Mouse (Mus musculus): ENCODE data around the gene Ryr2. TPM values are rescaled to one million over a fixed set of nuclear protein-coding genes. Genes with fewer than 3 reads are reported as not detected.
"Not testable (repeated sequence)": the region's sequence is repeated elsewhere in the genome, so short reads cannot be mapped to it uniquely, and the experiment has no call there.

The Ryr2 gene
- polyA plus RNA-seq, 1 experiment from 2014 or later = 8.4 TPM

GRCm38 (mm10) chr13:11945740-11946139 lies 161.0 kb downstream of the Ryr2 start:
- Histone ChIP-seq H3K27me3 (ENCODE audit: control insufficient read depth, insufficient read depth, low read length) (no peaks in the 10 kb centered on the region), H3K9me3 (ENCODE audit: control insufficient read depth, low read length) (no peaks in the 10 kb centered on the region), H3K4me1 (replicated peaks; ENCODE audit: control insufficient read depth, insufficient read depth, low read length) (no peaks in the 10 kb centered on the region), H3K4me2 (replicated peaks) (no peak overlapping the region), H3K27ac (no peak overlapping the region), H3K36me3 (replicated peaks; ENCODE audit: control insufficient read depth, insufficient read depth) (no peaks in the 10 kb centered on the region), H3K4me3 (replicated peaks; ENCODE audit: low read length) (no peak overlapping the region), H3K9ac (no peak overlapping the region)
- WGBS = 95% methylated on average over 2 of the region's 2 CpGs
- DNase-seq (ENCODE audit: low spot score) (no peak), ATAC-seq (ENCODE audit: low FRiP score) (no peak)

- H3K9ac ChIP-seq = no peak overlapping the region
- no peaks in the 10 kb centered on the region for H3K27me3 ChIP-seq (ENCODE audit: control insufficient read depth, insufficient read depth, low read length)
- no peaks in the 10 kb centered on the region for H3K9me3 ChIP-seq (ENCODE audit: control insufficient read depth, low read length)
- H3K36me3 ChIP-seq (replicated peaks; ENCODE audit: control insufficient read depth, insufficient read depth) = no peaks in the 10 kb centered on the region
- H3K4me2 ChIP-seq (replicated peaks) = no peak overlapping the region
- no peak overlapping the region for H3K27ac ChIP-seq
- DNase-seq (ENCODE audit: low spot score) = no peak
- no peaks in the 10 kb centered on the region for H3K4me1 ChIP-seq (replicated peaks; ENCODE audit: control insufficient read depth, insufficient read depth, low read length)
- ATAC-seq (ENCODE audit: low FRiP score) = no peak
- no peak overlapping the region for H3K4me3 ChIP-seq (replicated peaks; ENCODE audit: low read length)
- whole genome bisulfite sequencing = 91% methylated on average over 4 of the region's 4 CpGs
Measured at GRCm38 (mm10) chr13:11941724-11942123, 165.0 kb downstream of the Ryr2 start.

DNA sequence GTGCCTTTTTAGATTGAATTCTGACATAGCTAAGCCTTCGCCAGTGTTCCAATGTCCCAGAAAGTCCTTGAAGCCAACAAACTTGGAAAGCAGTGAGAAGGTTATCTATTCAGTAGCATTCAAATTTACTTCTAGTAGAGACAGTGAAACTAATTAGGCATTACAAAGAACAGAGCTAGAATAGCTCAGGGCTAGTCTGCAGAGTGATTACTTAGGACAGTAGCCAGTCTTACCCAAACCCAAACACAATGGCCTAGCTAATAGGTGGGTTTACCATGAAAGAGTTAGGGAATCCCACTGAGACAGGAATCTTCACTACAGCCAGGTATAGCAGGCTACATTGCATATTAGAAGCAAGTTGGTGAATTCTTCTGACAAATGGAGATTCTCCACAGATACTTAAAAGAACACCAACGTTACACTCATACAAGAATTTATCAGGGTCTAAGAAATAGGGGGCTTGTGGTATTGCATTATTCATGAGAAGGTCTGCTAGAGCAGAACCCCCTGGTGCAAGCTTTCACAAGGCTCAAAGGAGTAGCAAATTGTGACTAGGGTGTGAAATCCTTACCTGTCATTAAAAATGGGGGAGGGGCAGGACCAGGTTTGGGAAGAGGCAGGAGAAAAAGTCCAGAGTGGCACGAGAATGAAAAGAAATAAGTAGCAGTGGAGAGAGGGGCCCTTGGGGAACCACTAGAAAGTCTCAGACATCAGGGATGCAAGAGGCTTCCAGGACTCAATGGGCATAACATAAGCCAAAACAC lies 172.3 kb downstream of the Ryr2 start:
- H3K4me2 ChIP-seq (replicated peaks); H3K4me1 ChIP-seq (replicated peaks; ENCODE audit: control insufficient read depth, insufficient read depth, low read length); H3K27me3 ChIP-seq (ENCODE audit: control insufficient read depth, insufficient read depth, low read length); H3K27ac ChIP-seq; DNase-seq (ENCODE audit: low spot score); H3K9ac ChIP-seq; H3K9me3 ChIP-seq (ENCODE audit: control insufficient read depth, low read length); H3K4me3 ChIP-seq (replicated peaks; ENCODE audit: low read length); ATAC-seq (ENCODE audit: low FRiP score); H3K36me3 ChIP-seq (replicated peaks; ENCODE audit: control insufficient read depth, insufficient read depth): not testable (repeated sequence)
- 52% methylated on average over 3 of the region's 3 CpGs for WGBS

GRCm38 (mm10) chr13:11933334-11933733 lies 173.4 kb downstream of the Ryr2 start:
- no peak for ATAC-seq (ENCODE audit: low FRiP score)
- Histone ChIP-seq H3K27ac (no peak overlapping the region), H3K27me3 (ENCODE audit: control insufficient read depth, insufficient read depth, low read length) (no peaks in the 10 kb centered on the region), H3K36me3 (replicated peaks; ENCODE audit: control insufficient read depth, insufficient read depth) (no peaks in the 10 kb centered on the region), H3K9me3 (ENCODE audit: control insufficient read depth, low read length) (no peaks in the 10 kb centered on the region), H3K4me3 (replicated peaks; ENCODE audit: low read length) (no peak overlapping the region), H3K9ac (no peak overlapping the region), H3K4me2 (replicated peaks) (no peak overlapping the region), H3K4me1 (replicated peaks; ENCODE audit: control insufficient read depth, insufficient read depth, low read length) (no peaks in the 10 kb centered on the region)
- no peak for DNase-seq (ENCODE audit: low spot score)

GRCm38 (mm10) chr13:11928709-11929108 lies 178.0 kb downstream of the Ryr2 start:
- Histone ChIP-seq H3K27ac (no peak overlapping the region), H3K36me3 (replicated peaks; ENCODE audit: control insufficient read depth, insufficient read depth) (no peaks in the 10 kb centered on the region), H3K27me3 (ENCODE audit: control insufficient read depth, insufficient read depth, low read length) (no peaks in the 10 kb centered on the region), H3K4me2 (replicated peaks) (no peak overlapping the region), H3K9ac (no peak overlapping the region), H3K4me3 (replicated peaks; ENCODE audit: low read length) (no peak overlapping the region), H3K4me1 (replicated peaks; ENCODE audit: control insufficient read depth, insufficient read depth, low read length) (no peaks in the 10 kb centered on the region), H3K9me3 (ENCODE audit: control insufficient read depth, low read length) (no peaks in the 10 kb centered on the region)
- ATAC-seq (ENCODE audit: low FRiP score) = no peak
- 91% methylated on average over 3 of the region's 3 CpGs for WGBS
- no peak for DNase-seq (ENCODE audit: low spot score)

DNA sequence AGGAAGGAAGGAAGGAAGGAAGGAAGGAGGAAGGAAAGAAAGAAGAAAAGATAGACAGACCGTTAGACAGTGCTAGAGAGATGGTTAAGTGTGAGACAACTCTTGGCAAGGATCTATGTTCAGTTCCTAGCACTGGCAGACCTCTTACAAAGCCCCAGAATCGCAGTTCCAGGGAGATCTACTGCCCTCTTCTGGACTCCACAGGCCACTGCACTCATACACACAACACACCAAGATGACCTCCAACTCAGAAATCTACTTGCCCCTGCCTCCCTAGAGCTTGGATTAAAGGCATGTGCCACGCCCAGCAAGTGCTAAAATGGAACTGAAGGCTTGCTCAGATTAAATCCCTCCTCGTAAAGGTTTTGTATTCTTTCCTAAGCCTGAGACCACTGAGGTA lies 179.0 kb downstream of the Ryr2 start:
- H3K4me2 ChIP-seq (replicated peaks) = no peak overlapping the region
- no peaks in the 10 kb centered on the region for H3K27me3 ChIP-seq (ENCODE audit: control insufficient read depth, insufficient read depth, low read length)
- 88% methylated on average over 4 of the region's 4 CpGs for WGBS

GRCm38 (mm10) chr13:11926720-11927500 lies 179.8 kb downstream of the Ryr2 start:
- ATAC-seq (ENCODE audit: low FRiP score) (no peak), DNase-seq (ENCODE audit: low spot score) (no peak)
- Histone ChIP-seq H3K4me2 (replicated peaks) (no peak overlapping the region), H3K4me1 (replicated peaks; ENCODE audit: control insufficient read depth, insufficient read depth, low read length) (no peaks in the 10 kb centered on the region), H3K27me3 (ENCODE audit: control insufficient read depth, insufficient read depth, low read length) (no peaks in the 10 kb centered on the region), H3K4me3 (replicated peaks; ENCODE audit: low read length) (no peak overlapping the region), H3K27ac (no peak overlapping the region), H3K36me3 (replicated peaks; ENCODE audit: control insufficient read depth, insufficient read depth) (no peaks in the 10 kb centered on the region), H3K9me3 (ENCODE audit: control insufficient read depth, low read length) (no peaks in the 10 kb centered on the region), H3K9ac (no peak overlapping the region)
- 70% methylated on average over 11 of the region's 11 CpGs for WGBS

More for the DNA sequence above, 179.0 kb downstream of the Ryr2 start:
- H3K9ac ChIP-seq = no peak overlapping the region
- no peaks in the 10 kb centered on the region for H3K36me3 ChIP-seq (replicated peaks; ENCODE audit: control insufficient read depth, insufficient read depth)
- H3K4me1 ChIP-seq (replicated peaks; ENCODE audit: control insufficient read depth, insufficient read depth, low read length) = no peaks in the 10 kb centered on the region
- ATAC-seq (ENCODE audit: low FRiP score) = no peak
- H3K9me3 ChIP-seq (ENCODE audit: control insufficient read depth, low read length) = no peaks in the 10 kb centered on the region
- DNase-seq (ENCODE audit: low spot score) = no peak
- H3K4me3 ChIP-seq (replicated peaks; ENCODE audit: low read length) = no peak overlapping the region
- no peak overlapping the region for H3K27ac ChIP-seq

DNA sequence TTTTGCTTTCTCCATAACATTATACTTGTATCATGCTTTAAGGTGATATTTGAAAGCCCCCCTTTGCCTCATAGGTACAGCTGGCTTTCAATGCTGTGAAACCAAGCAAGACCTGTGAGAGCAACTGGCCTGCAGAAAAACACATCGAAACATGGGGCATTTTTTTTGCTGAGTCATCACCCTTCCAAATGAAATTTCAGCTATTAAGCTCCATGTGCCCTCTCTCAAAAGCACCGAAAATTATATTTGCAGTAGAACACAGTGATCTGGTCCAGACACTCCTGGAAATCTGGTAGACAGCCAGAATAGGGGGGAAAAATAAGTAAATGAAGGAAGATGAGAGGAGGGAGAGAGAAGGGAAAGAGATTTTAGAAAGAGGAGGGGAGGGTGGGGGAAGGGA lies 180.5 kb downstream of the Ryr2 start:
- Histone ChIP-seq H3K4me2 (replicated peaks) (no peak overlapping the region), H3K27me3 (ENCODE audit: control insufficient read depth, insufficient read depth, low read length) (no peaks in the 10 kb centered on the region), H3K27ac (no peak overlapping the region), H3K9me3 (ENCODE audit: control insufficient read depth, low read length) (no peaks in the 10 kb centered on the region), H3K36me3 (replicated peaks; ENCODE audit: control insufficient read depth, insufficient read depth) (no peaks in the 10 kb centered on the region), H3K4me3 (replicated peaks; ENCODE audit: low read length) (no peak overlapping the region), H3K4me1 (replicated peaks; ENCODE audit: control insufficient read depth, insufficient read depth, low read length) (no peaks in the 10 kb centered on the region), H3K9ac (no peak overlapping the region)
- no peak for ATAC-seq (ENCODE audit: low FRiP score)
- 89% methylated on average over 2 of the region's 2 CpGs for WGBS
- DNase-seq (ENCODE audit: low spot score) = no peak

DNA sequence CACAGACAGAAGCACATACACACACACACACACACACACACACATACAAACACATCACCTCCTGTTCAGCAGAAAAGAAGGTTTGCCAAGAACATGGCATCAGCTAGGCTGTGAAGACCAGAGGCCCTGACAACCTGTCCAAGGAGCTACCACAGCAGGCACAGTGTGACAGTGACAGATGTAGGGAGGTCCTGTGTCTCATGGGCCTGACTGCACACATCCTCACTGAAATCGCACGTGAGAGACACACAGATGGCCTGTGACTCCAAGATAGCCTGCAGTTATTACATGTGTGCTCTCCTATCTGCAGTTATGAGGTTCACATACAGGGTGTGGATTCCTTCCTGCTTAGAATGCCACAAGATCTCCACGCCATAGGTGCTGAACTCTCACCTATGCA lies 182.0 kb downstream of the Ryr2 start:
- DNase-seq (ENCODE audit: low spot score) (no peak), ATAC-seq (ENCODE audit: low FRiP score) (peak; percentile 38; the same call in 1 of the 2 replicates)
- Histone ChIP-seq H3K36me3 (replicated peaks; ENCODE audit: control insufficient read depth, insufficient read depth) (no peaks in the 10 kb centered on the region), H3K4me3 (replicated peaks; ENCODE audit: low read length) (no peak overlapping the region), H3K9ac (no peak overlapping the region), H3K4me1 (replicated peaks; ENCODE audit: control insufficient read depth, insufficient read depth, low read length) (no peaks in the 10 kb centered on the region), H3K4me2 (replicated peaks) (no peak overlapping the region), H3K27ac (no peak overlapping the region), H3K9me3 (ENCODE audit: control insufficient read depth, low read length) (no peaks in the 10 kb centered on the region), H3K27me3 (ENCODE audit: control insufficient read depth, insufficient read depth, low read length) (no peaks in the 10 kb centered on the region)
- WGBS = 73% methylated on average over 3 of the region's 3 CpGs

Data from hindbrain, embryonic 14.5 days (tissue).